8 mouse cellular contexts compared by ENCODE assay signal in genomic region chr17:53570361-53570875, GRCm38 (mm10). TPM values are rescaled to one million over a fixed set of nuclear protein-coding genes. Genes with fewer than 3 reads are reported as not detected.
DNase-seq lines count a peak whose midpoint lies in the region; ATAC-seq and TF ChIP-seq lines count a peak whose summit lies in the region.

No protein-coding gene starts in this region.

- H3K4me3 ChIP-seq in gastrocnemius, adult 2 months, result peak overlapping the region; percentile 98
- H3K4me3 ChIP-seq in lung, postnatal 0 days (ENCODE audit: low read depth, low read length), result 0 out of 2 replicates have a peak overlapping the region, but pooled peaks have one; percentile 24
- 0 out of 2 replicates have a peak overlapping the region, but pooled peaks have one; percentile 2 for H3K4me3 ChIP-seq in stomach, embryonic 16.5 days (replicated peaks; ENCODE audit: low read length)
- no peak overlapping the region for H3K4me3 ChIP-seq in forebrain, embryonic 10.5 days

- 25% methylated on average over 10 of the region's 10 CpGs for WGBS in lung, postnatal 0 days
- WGBS in stomach, embryonic 16.5 days, result 30% methylated on average over 10 of the region's 10 CpGs
- 47% methylated on average over 10 of the region's 10 CpGs for WGBS in forebrain, embryonic 10.5 days

- no peak for TF ChIP-seq EP300 in lung, postnatal 0 days (IDR thresholded peaks at IDR 0.05)

- H3K27me3 ChIP-seq in lung, postnatal 0 days (replicated peaks; ENCODE audit: insufficient read depth, low read length), result no peaks in the 10 kb centered on the region
- H3K27me3 ChIP-seq in stomach, embryonic 16.5 days (ENCODE audit: control insufficient read depth, insufficient read depth, low read length), result no peaks in the 10 kb centered on the region
- no peaks in the 10 kb centered on the region for H3K27me3 ChIP-seq in forebrain, embryonic 10.5 days (ENCODE audit: poor library complexity, severe bottlenecking)

- no peaks in the 10 kb centered on the region for H3K36me3 ChIP-seq in lung, postnatal 0 days (ENCODE audit: insufficient read depth, low read length)
- H3K36me3 ChIP-seq in stomach, embryonic 16.5 days (ENCODE audit: control insufficient read depth, insufficient read depth, low read length), result no peaks in the 10 kb centered on the region
- H3K36me3 ChIP-seq in forebrain, embryonic 10.5 days (replicated peaks), result no peaks in the 10 kb centered on the region

- H3K4me2 ChIP-seq in lung, postnatal 0 days (replicated peaks; ENCODE audit: low read depth, low read length), result peak overlapping the region; percentile 52; the same call in 1 of the 2 replicates
- H3K4me2 ChIP-seq in stomach, embryonic 16.5 days (ENCODE audit: low read depth, low read length), result peak overlapping the region; percentile 51

- H3K9ac ChIP-seq in lung, postnatal 0 days (replicated peaks; ENCODE audit: low read depth), result no peak overlapping the region
- H3K9ac ChIP-seq in stomach, embryonic 16.5 days (ENCODE audit: low read length), result no peak overlapping the region; the same call in 1 of the 2 replicates

- H3K27ac ChIP-seq in gastrocnemius, adult 2 months, result peak overlapping the region; percentile 97
- peak overlapping the region; percentile 73 for H3K27ac ChIP-seq in lung, postnatal 0 days (ENCODE audit: low read length)
- H3K27ac ChIP-seq in stomach, embryonic 16.5 days (ENCODE audit: low read length), result peak overlapping the region; percentile 80
- H3K27ac ChIP-seq in forebrain, embryonic 10.5 days, result no peak overlapping the region

- DNase-seq in gastrocnemius, adult 2 months, result no peak
- no peak for DNase-seq in gastrocnemius, postnatal 25 days
- DNase-seq in A20 (ENCODE audit: low read depth, low spot score), result peak; percentile 47
- peak; percentile 57 for DNase-seq in c-Kit-positive CD71-positive TER-119-negative erythroid progenitor cells, embryonic 14.5 days (ENCODE audit: low read depth)
- peak; percentile 64 for DNase-seq in lung, postnatal 0 days (ENCODE audit: low spot score)
- no peak for DNase-seq in forebrain, embryonic 10.5 days (ENCODE audit: extremely low spot score, low spot score)
- DNase-seq in gastrocnemius, adult 18-20 months (ENCODE audit: low spot score), result no peak

- intact Hi-C loops in gastrocnemius, adult 2 months (cut with DNase I), result no loop called here

- no peak for ATAC-seq in lung, postnatal 0 days
- no peak for ATAC-seq in stomach, embryonic 16.5 days (ENCODE audit: insufficient read depth, low FRiP score)

- no peaks in the 10 kb centered on the region for H3K9me3 ChIP-seq in lung, postnatal 0 days (ENCODE audit: low read length)
- H3K9me3 ChIP-seq in stomach, embryonic 16.5 days (replicated peaks; ENCODE audit: control insufficient read depth, low read length), result no peaks in the 10 kb centered on the region
- H3K9me3 ChIP-seq in forebrain, embryonic 10.5 days, result no peaks in the 10 kb centered on the region

- H3K4me1 ChIP-seq in lung, postnatal 0 days (ENCODE audit: insufficient read depth, low read depth, low read length), result peaks cover 13% of the 10 kb centered on the region
- peaks cover 22% of the 10 kb centered on the region for H3K4me1 ChIP-seq in stomach, embryonic 16.5 days (ENCODE audit: control insufficient read depth, insufficient read depth, low read length)
- peaks cover 36% of the 10 kb centered on the region for H3K4me1 ChIP-seq in forebrain, embryonic 10.5 days

- TF ChIP-seq CTCF in gastrocnemius, adult 2 months (IDR thresholded peaks at IDR 0.05), result no peak
- TF ChIP-seq CTCF in lung, postnatal 0 days (IDR thresholded peaks at IDR 0.05), result no peak

RNA-seq across cellular contexts. Expression of gene Kat2b, which starts 3.8 kb away (rescaled TPM):
- total RNA-seq in gastrocnemius, adult 2 months (2021), result 10 to 100 TPM; 65.7 to 70.4 TPM
- 10 to 100 TPM; 53.0 to 66.7 TPM for total RNA-seq in gastrocnemius, postnatal 25 days (2021)
- 9.4 and 9.8 TPM in 2 replicates for polyA plus RNA-seq in lung, postnatal 0 days (2015; fragmentation: Nextera tagmentation; extraction: Ambion mirVana)
- 5.2 and 6.6 TPM in 2 replicates for polyA plus RNA-seq in stomach, embryonic 16.5 days (2015; fragmentation: Nextera tagmentation; extraction: Ambion mirVana)
- 2.1 and 2.8 TPM in 2 replicates for polyA plus RNA-seq in forebrain, embryonic 10.5 days (2016; fragmentation: Nextera tagmentation; extraction: Ambion mirVana)
- total RNA-seq in gastrocnemius, adult 18-20 months (2021), result 10 to 100 TPM; 61.9 to 63.8 TPM

RNA-seq across cellular contexts. Expression of gene Pp2d1, which starts 31.2 kb away (rescaled TPM):
- not detected for total RNA-seq in gastrocnemius, adult 2 months (2021)
- not detected for total RNA-seq in gastrocnemius, postnatal 25 days (2021)
- polyA plus RNA-seq in lung, postnatal 0 days (2015; fragmentation: Nextera tagmentation; extraction: Ambion mirVana), result 0.23 and 0.27 TPM in 2 replicates
- 0.23 and 0.25 TPM in 2 replicates for polyA plus RNA-seq in stomach, embryonic 16.5 days (2015; fragmentation: Nextera tagmentation; extraction: Ambion mirVana)
- 0.25 and 0.26 TPM in 2 replicates for polyA plus RNA-seq in forebrain, embryonic 10.5 days (2016; fragmentation: Nextera tagmentation; extraction: Ambion mirVana)
- not detected for total RNA-seq in gastrocnemius, adult 18-20 months (2021)

Comparison
In these comparisons a context has a peak if more than half of its experiments do, and no peak if none do; other contexts are left out.
1. DNase-seq: peak in A20 (single experiment), c-Kit-positive CD71-positive TER-119-negative erythroid progenitor cells, embryonic 14.5 days (single experiment) and lung, postnatal 0 days (single experiment); none in gastrocnemius, adult 2 months (single experiment), gastrocnemius, postnatal 25 days (single experiment), forebrain, embryonic 10.5 days (single experiment) and gastrocnemius, adult 18-20 months (single experiment).